Mouse (Mus musculus): Measurements from ENCODE around the gene Ctnna2.

DNA sequence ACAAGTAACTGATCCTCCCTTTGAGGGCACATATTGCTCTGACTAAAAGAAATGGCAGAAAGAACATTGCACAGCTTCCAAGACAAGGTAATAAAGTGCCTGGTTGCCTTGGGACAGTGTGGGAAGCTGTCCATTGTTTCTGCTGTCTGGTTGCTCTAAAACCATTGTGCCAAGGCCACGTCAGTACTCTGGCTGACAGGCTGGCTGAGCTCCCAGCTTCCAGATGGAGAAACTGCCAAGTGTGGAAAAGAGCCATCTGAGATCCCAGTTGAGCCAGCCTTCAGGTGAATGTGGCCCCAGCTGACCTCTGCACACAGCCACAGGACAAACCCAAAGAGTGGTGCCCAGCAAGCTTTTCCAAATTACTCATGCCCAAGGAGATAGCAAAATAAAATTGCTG, 504.1 kb downstream of the Ctnna2 start:
- TF ChIP-seq GATA1 (IDR thresholded peaks at IDR 0.05; ENCODE audit: low read length), result no peak
- no peak for TF ChIP-seq TAL1 (IDR thresholded peaks at IDR 0.05; ENCODE audit: low read length)

All from erythroblast, embryonic 14.5 days (primary cell).